9 mouse cellular contexts compared by ENCODE assay signal in genomic region chr19:28758854-28759253, GRCm38 (mm10).
DNase-seq lines count a peak whose midpoint lies in the region; ATAC-seq and TF ChIP-seq lines count a peak whose summit lies in the region.
"Had no signal": no experiment of that assay in that cellular context is flagged by ENCODE, and none has a peak within 500 bp of the region (broad histone marks: within the 10 kb centered on the region; RNA-seq: fewer than 3 reads in every experiment).

No protein-coding gene starts in this region.

- H3K9ac ChIP-seq in hindbrain, embryonic 12.5 days: no peak overlapping the region
- no peak overlapping the region for H3K9ac ChIP-seq in hindbrain, embryonic 11.5 days (ENCODE audit: low read depth, low read length)
- H3K9ac ChIP-seq: embryonic facial prominence, embryonic 12.5 days had no signal

- H3K9me3 ChIP-seq in hindbrain, embryonic 10.5 days: no peaks in the 10 kb centered on the region
- H3K9me3 ChIP-seq in hindbrain, embryonic 12.5 days (replicated peaks): no peaks in the 10 kb centered on the region
- no peaks in the 10 kb centered on the region for H3K9me3 ChIP-seq in hindbrain, embryonic 11.5 days (ENCODE audit: control insufficient read depth, low read length)
- H3K9me3 ChIP-seq: embryonic facial prominence, embryonic 12.5 days had no signal

- no peak overlapping the region for H3K4me2 ChIP-seq in hindbrain, embryonic 12.5 days (replicated peaks)
- no peak overlapping the region for H3K4me2 ChIP-seq in hindbrain, embryonic 11.5 days (replicated peaks; ENCODE audit: low read depth, low read length)
- H3K4me2 ChIP-seq: embryonic facial prominence, embryonic 12.5 days had no signal

- no peak overlapping the region for H3K4me3 ChIP-seq in hindbrain, embryonic 10.5 days
- no peak overlapping the region for H3K4me3 ChIP-seq in hindbrain, embryonic 12.5 days
- H3K4me3 ChIP-seq in cortical plate, adult 2 months (ENCODE audit: insufficient read depth, low read length): no peak overlapping the region
- H3K4me3 ChIP-seq in hindbrain, embryonic 11.5 days (ENCODE audit: low read depth, low read length): no peak overlapping the region
- H3K4me3 ChIP-seq: embryonic facial prominence, embryonic 12.5 days had no signal

- WGBS in hindbrain, embryonic 10.5 days: 46% methylated on average over 7 of the region's 7 CpGs
- WGBS in hindbrain, embryonic 12.5 days: 44% methylated on average over 7 of the region's 7 CpGs
- WGBS in hindbrain, embryonic 11.5 days: 44% methylated on average over 7 of the region's 7 CpGs

- peak; percentile 84 for TF ChIP-seq CTCF in cortical plate, adult 2 months (IDR thresholded peaks at IDR 0.05; ENCODE audit: extremely low read depth, insufficient read depth, low read length)

- ATAC-seq in hindbrain, embryonic 12.5 days (ENCODE audit: low FRiP score): no peak
- no peak for ATAC-seq in hindbrain, embryonic 11.5 days (ENCODE audit: low FRiP score)

- no peaks in the 10 kb centered on the region for H3K27me3 ChIP-seq in hindbrain, embryonic 10.5 days (ENCODE audit: insufficient read depth, poor library complexity, severe bottlenecking)
- H3K27me3 ChIP-seq in hindbrain, embryonic 12.5 days: no peaks in the 10 kb centered on the region
- no peaks in the 10 kb centered on the region for H3K27me3 ChIP-seq in hindbrain, embryonic 11.5 days (ENCODE audit: control insufficient read depth, insufficient read depth, low read length)
- H3K27me3 ChIP-seq: embryonic facial prominence, embryonic 12.5 days had no signal

- TF ChIP-seq POLR2A in cortical plate, adult 2 months (IDR thresholded peaks at IDR 0.05; ENCODE audit: extremely low read depth, insufficient read depth, low read length): no peak

- H3K36me3 ChIP-seq in hindbrain, embryonic 10.5 days: no peaks in the 10 kb centered on the region
- no peaks in the 10 kb centered on the region for H3K36me3 ChIP-seq in hindbrain, embryonic 12.5 days
- H3K36me3 ChIP-seq in hindbrain, embryonic 11.5 days (ENCODE audit: control insufficient read depth, insufficient read depth, low read length): no peaks in the 10 kb centered on the region
- H3K36me3 ChIP-seq: embryonic facial prominence, embryonic 12.5 days had no signal

- peak; percentile 57 for DNase-seq in hindbrain, embryonic 10.5 days (ENCODE audit: low spot score)
- peak; percentile 84 for DNase-seq in adrenal gland, adult 2 months
- DNase-seq in hindbrain, embryonic 11.5 days (ENCODE audit: low spot score): peak; percentile 65
- peak; percentile 43 to 69 for DNase-seq in left cerebral cortex, adult 8-10 months (ENCODE audit: low spot score in 2 of 2)
- DNase-seq in naive thymus-derived CD4-positive, alpha-beta T cell, adult 2 months (ENCODE audit: low read depth): peak; percentile 33
- peak; percentile 61 for DNase-seq in thymus, postnatal 14 days

- H3K4me1 ChIP-seq in hindbrain, embryonic 10.5 days (replicated peaks): no peaks in the 10 kb centered on the region; the same call in 1 of the 2 replicates
- H3K4me1 ChIP-seq in hindbrain, embryonic 12.5 days: no peaks in the 10 kb centered on the region
- no peaks in the 10 kb centered on the region for H3K4me1 ChIP-seq in cortical plate, adult 2 months (ENCODE audit: control insufficient read depth, insufficient read depth, low read length)
- H3K4me1 ChIP-seq in hindbrain, embryonic 11.5 days (replicated peaks; ENCODE audit: control insufficient read depth, insufficient read depth, low read length): no peaks in the 10 kb centered on the region
- H3K4me1 ChIP-seq: embryonic facial prominence, embryonic 12.5 days had no signal

- peak overlapping the region; percentile 42; the same call in 1 of the 2 replicates for H3K27ac ChIP-seq in hindbrain, embryonic 10.5 days
- no peak overlapping the region for H3K27ac ChIP-seq in hindbrain, embryonic 12.5 days
- H3K27ac ChIP-seq in cortical plate, adult 2 months (ENCODE audit: insufficient read depth, low read length): no peak overlapping the region
- no peak overlapping the region for H3K27ac ChIP-seq in hindbrain, embryonic 11.5 days (ENCODE audit: low read depth, low read length)
- H3K27ac ChIP-seq: embryonic facial prominence, embryonic 12.5 days had no signal

Comparison
In these comparisons a context has a peak if more than half of its experiments do, and no peak if none do; other contexts are left out.
1. DNase-seq: peak in every context shown above with its lines; median percentile 84 in adrenal gland, adult 2 months; 65 in hindbrain, embryonic 11.5 days; 61 in thymus, postnatal 14 days; 57 in hindbrain, embryonic 10.5 days; 56 in left cerebral cortex, adult 8-10 months; 33 in naive thymus-derived CD4-positive, alpha-beta T cell, adult 2 months.